9 mouse cellular contexts compared by ENCODE assay signal in genomic region chr6:87522236-87522635, GRCm38 (mm10). TPM values are rescaled to one million over a fixed set of nuclear protein-coding genes. Genes with fewer than 3 reads are reported as not detected.
DNase-seq lines count a peak whose midpoint lies in the region; ATAC-seq and TF ChIP-seq lines count a peak whose summit lies in the region.
"Had no signal": no experiment of that assay in that cellular context is flagged by ENCODE, and none has a peak within 500 bp of the region (broad histone marks: within the 10 kb centered on the region; RNA-seq: fewer than 3 reads in every experiment).

No protein-coding gene starts in this region.

- H3K4me3 ChIP-seq in gastrocnemius, adult 2 months = no peak overlapping the region
- H3K4me3 ChIP-seq in neural tube, embryonic 15.5 days (replicated peaks) = no peak overlapping the region
- H3K4me3 ChIP-seq: heart, embryonic 13.5 days had no signal

- no peaks in the 10 kb centered on the region for H3K4me1 ChIP-seq in neural tube, embryonic 15.5 days

- TF ChIP-seq CTCF in gastrocnemius, adult 2 months (IDR thresholded peaks at IDR 0.05) = peak; percentile 73

- H3K27me3 ChIP-seq in neural tube, embryonic 15.5 days (replicated peaks) = no peaks in the 10 kb centered on the region

- 34% methylated on average over 3 of the region's 3 CpGs for WGBS in neural tube, embryonic 15.5 days

- intact Hi-C loops in gastrocnemius, adult 2 months (cut with DNase I) = loop anchor here (5.0 kb wide), 1 partner anchor 125 kb away; no protein-coding TSS in a partner anchor

- no peak overlapping the region for H3K9ac ChIP-seq in neural tube, embryonic 15.5 days (replicated peaks)
- H3K9ac ChIP-seq: heart, embryonic 13.5 days had no signal

- H3K36me3 ChIP-seq in neural tube, embryonic 15.5 days = no peaks in the 10 kb centered on the region
- H3K36me3 ChIP-seq: heart, embryonic 13.5 days had no signal

- H3K27ac ChIP-seq in gastrocnemius, adult 2 months = no peak overlapping the region
- H3K27ac ChIP-seq in neural tube, embryonic 15.5 days (replicated peaks) = no peak overlapping the region
- H3K27ac ChIP-seq: heart, embryonic 13.5 days had no signal

- peak; percentile 68 for DNase-seq in gastrocnemius, adult 2 months
- DNase-seq in gastrocnemius, adult 8-10 months (ENCODE audit: low spot score in 2 of 2) = no peak
- DNase-seq in right cerebral cortex, adult 18-20 months = peak; percentile 61
- DNase-seq in right cerebral cortex, postnatal 25 days = no peak
- peak; percentile 43 to 65 for DNase-seq in cerebellum, postnatal 4 days (ENCODE audit: low spot score in 2 of 2)
- DNase-seq in layer of hippocampus, adult 11-12 months (ENCODE audit: low spot score) = peak; percentile 78
- DNase-seq in right cerebral cortex, postnatal 14 days = peak; percentile 69

- no peak for ATAC-seq in neural tube, embryonic 15.5 days (ENCODE audit: low FRiP score)

- no peak overlapping the region for H3K4me2 ChIP-seq in neural tube, embryonic 15.5 days
- H3K4me2 ChIP-seq: heart, embryonic 13.5 days had no signal

- H3K9me3 ChIP-seq in neural tube, embryonic 15.5 days (replicated peaks) = no peaks in the 10 kb centered on the region
- H3K9me3 ChIP-seq: heart, embryonic 13.5 days had no signal

RNA-seq across cellular contexts. Expression of gene Arhgap25, which starts 10.8 kb away (rescaled TPM):
- 1 to 10 TPM in 1 of 2 experiments, under 1 TPM in 1; 0.69 to 1.3 TPM for total RNA-seq in gastrocnemius, adult 2 months (2021)
- under 1 TPM; 0.77 to 0.99 (median 0.78) TPM for total RNA-seq in gastrocnemius, adult 8-10 months (2022)
- polyA plus RNA-seq in neural tube, embryonic 15.5 days (2015; fragmentation: Nextera tagmentation; extraction: Ambion mirVana) = 3.6 and 6.3 TPM in 2 replicates

Comparison
In these comparisons a context has a peak if more than half of its experiments do, and no peak if none do; other contexts are left out.
1. DNase-seq: peak in gastrocnemius, adult 2 months (single experiment), right cerebral cortex, adult 18-20 months (single experiment), cerebellum, postnatal 4 days (2 of 2), layer of hippocampus, adult 11-12 months (single experiment) and right cerebral cortex, postnatal 14 days (single experiment); none in gastrocnemius, adult 8-10 months (0 of 2) and right cerebral cortex, postnatal 25 days (single experiment).